Mouse (Mus musculus) bone marrow, adult 2 months (tissue): ENCODE results near the gene Lyst. TPM values are rescaled to one million over a fixed set of nuclear protein-coding genes. Genes with fewer than 3 reads are reported as not detected.
A peak's percentile ranks its signal among the peaks of the same experiment; 100 is the strongest.

ENCODE experiments used
- H3K27ac ChIP-seq: fragments of 200-500 bp; 2 replicates; pipeline ENCODE4 v1.5.1; 2012; ENCODE audit warnings: low read depth, mild to moderate bottlenecking, control low read depth, inconsistent platforms, low read length; ENCODE audit not compliant: control insufficient read depth, poor library complexity, insufficient read depth
- H3K4me1 ChIP-seq: fragments of 200-500 bp; 2 replicates; pipeline ENCODE4 v1.6.1; 2011; ENCODE audit warnings: low read length; ENCODE audit not compliant: control insufficient read depth, insufficient read depth
- H3K4me3 ChIP-seq: fragments of 200-500 bp; replicated peaks from 2 replicates; pipeline ENCODE3; 2011; ENCODE audit warnings: mild to moderate bottlenecking, low read depth, low read length, control low read depth; ENCODE audit not compliant: control insufficient read depth
- CTCF ChIP-seq: fragments of 200-500 bp; IDR thresholded peaks from 2 replicates; pipeline ENCODE4 v1.5.1; 2011; ENCODE audit warnings: low read length, control low read depth; ENCODE audit not compliant: control insufficient read depth, insufficient read depth
- POLR2A ChIP-seq: fragments of 200-500 bp; IDR thresholded peaks from 2 replicates; pipeline ENCODE4 v1.6.1; 2011; ENCODE audit warnings: low read depth, mild to moderate bottlenecking, control low read depth, low read length, borderline replicate concordance; ENCODE audit not compliant: control insufficient read depth
- WGBS: fragments of 180-500 bp; shearing (Covaris S2); methylation state at CpG from one replicate; pipeline ENCODE4 v1.1.7; 2018; 5-methylcytosine and 5-hydroxymethylcytosine counted together
- polyA plus RNA-seq: library from polyadenylated mRNA; stranded (reverse); fragments of >200 nt; gene quantifications from 2 replicates; pipeline ENCODE4 v1.2.4, GENCODE M21; 2011; ENCODE audit warnings: low replicate concordance; ENCODE audit not compliant: missing spikeins, insufficient read depth, insufficient read length

Gene Lyst
- polyA plus RNA-seq, 1 experiment: 27.6 TPM

- Histone ChIP-seq H3K27ac (peak overlapping the region; percentile 26; the same call in 1 of the 2 replicates), H3K4me3 (no peak overlapping the region), H3K4me1 (peaks cover 8% of the 10 kb centered on the region)
- no peak for TF ChIP-seq CTCF
- TF ChIP-seq POLR2A: no peak
- 35% methylated on average over 6 of the region's 6 CpGs for WGBS
These were observed 22.6 kb upstream of the Lyst start for GRCm38 (mm10) chr13:13567640-13568039.

- Histone ChIP-seq H3K27ac (peak overlapping the region; percentile 66; the same call in 1 of the 2 replicates), H3K4me1 (peaks cover 8% of the 10 kb centered on the region), H3K4me3 (no peak overlapping the region)
- 67% methylated on average over 1 of the region's 1 CpGs for WGBS
- TF ChIP-seq POLR2A (no peak), CTCF (no peak)
These were observed 21.4 kb upstream of the Lyst start for GRCm38 (mm10) chr13:13568824-13569223.

GRCm38 (mm10) chr13:13569603-13570002 lies 20.6 kb upstream of the Lyst start:
- no peak overlapping the region for H3K4me3 ChIP-seq
- TF ChIP-seq POLR2A: no peak
- TF ChIP-seq CTCF: no peak
- H3K4me1 ChIP-seq: peaks cover 6% of the 10 kb centered on the region
- H3K27ac ChIP-seq: no peak overlapping the region

- H3K27ac ChIP-seq: no peak overlapping the region
- peaks cover 5% of the 10 kb centered on the region for H3K4me1 ChIP-seq
- TF ChIP-seq CTCF: no peak
- no peak for TF ChIP-seq POLR2A
- H3K4me3 ChIP-seq: no peak overlapping the region
- WGBS: 69% methylated on average over 10 of the region's 10 CpGs
These were observed 17.9 kb upstream of the Lyst start for GRCm38 (mm10) chr13:13572060-13572835.

GRCm38 (mm10) chr13:13572941-13573340 lies 17.3 kb upstream of the Lyst start:
- TF ChIP-seq POLR2A: no peak
- TF ChIP-seq CTCF: no peak
- 83% methylated on average over 2 of the region's 2 CpGs for WGBS
- H3K27ac ChIP-seq: no peak overlapping the region
- H3K4me3 ChIP-seq: no peak overlapping the region
- peaks cover 5% of the 10 kb centered on the region for H3K4me1 ChIP-seq

- Histone ChIP-seq H3K4me1 (peaks cover 2% of the 10 kb centered on the region; the same call in 1 of the 2 replicates), H3K27ac (peak overlapping the region; percentile 61), H3K4me3 (no peak overlapping the region)
- TF ChIP-seq CTCF (no peak), POLR2A (no peak)
- WGBS: 54% methylated on average over 5 of the region's 5 CpGs
These were observed 16.5 kb upstream of the Lyst start for GRCm38 (mm10) chr13:13573572-13574257.

GRCm38 (mm10) chr13:13574258-13574870 lies 15.8 kb upstream of the Lyst start:
- 80% methylated on average over 8 of the region's 8 CpGs for WGBS
- Histone ChIP-seq H3K4me1 (no peaks in the 10 kb centered on the region; the same call in 1 of the 2 replicates), H3K4me3 (no peak overlapping the region), H3K27ac (peak overlapping the region; percentile 61)
- TF ChIP-seq CTCF (no peak), POLR2A (no peak)

- no peak overlapping the region for H3K4me3 ChIP-seq
- H3K4me1 ChIP-seq: no peaks in the 10 kb centered on the region; the same call in 1 of the 2 replicates
- no peak overlapping the region for H3K27ac ChIP-seq
- 79% methylated on average over 8 of the region's 8 CpGs for WGBS
- TF ChIP-seq CTCF: no peak
- TF ChIP-seq POLR2A: no peak
These were observed 15.1 kb upstream of the Lyst start for GRCm38 (mm10) chr13:13575106-13575505.

GRCm38 (mm10) chr13:13576469-13577205 lies 13.6 kb upstream of the Lyst start:
- Histone ChIP-seq H3K4me3 (no peak overlapping the region), H3K27ac (no peak overlapping the region), H3K4me1 (peaks cover 2% of the 10 kb centered on the region; the same call in 1 of the 2 replicates)

More at GRCm38 (mm10) chr13:13576469-13577205, 13.6 kb upstream of the Lyst start:
- 76% methylated on average over 8 of the region's 8 CpGs for WGBS
- TF ChIP-seq CTCF (no peak), POLR2A (no peak)
